Mouse (Mus musculus) heart, postnatal 0 days (tissue): Measurements from ENCODE around the gene Ankrd44.

Experiments used
- CTCF ChIP-seq: IDR thresholded peaks from 2 replicates; pipeline ENCODE4 v1.5.1; 2016; ENCODE audit warnings: antibody characterized with exemption, control low read depth, low read depth
- EP300 ChIP-seq: IDR thresholded peaks from 2 replicates; pipeline ENCODE4 v1.6.1; 2016; ENCODE audit warnings: antibody characterized with exemption, low read depth

DNA sequence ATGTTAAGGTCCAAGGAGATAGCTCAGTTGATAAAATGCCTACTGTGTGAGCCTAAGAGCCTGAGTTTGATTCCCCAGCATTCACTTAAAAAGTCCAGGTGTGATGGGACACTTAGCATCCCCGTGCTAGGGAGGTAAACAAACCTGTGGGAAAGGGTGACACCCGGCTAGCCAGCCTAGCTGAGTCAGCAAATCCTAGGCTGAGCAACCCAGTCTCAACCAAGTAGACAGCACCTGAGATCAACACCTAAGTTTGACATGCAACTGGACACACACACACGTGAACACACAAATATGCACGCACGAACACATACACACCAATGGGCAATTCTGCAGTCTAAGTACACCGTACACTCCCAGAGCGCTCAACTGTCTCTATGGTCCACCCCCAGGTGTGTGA lies 69.7 kb downstream of the Ankrd44 start:
- no peak for TF ChIP-seq CTCF
- no peak for TF ChIP-seq EP300
